Mouse (Mus musculus) frontal cortex, postnatal 25 days (tissue): ENCODE data around the gene Cnksr3.

Source experiments
- DNase-seq, 2 experiments: peaks; one replicate each; pipeline ENCODE4 v3.0.0; 2022; ENCODE audit warnings: low spot score in 2 of 2

The Cnksr3 gene

DNA sequence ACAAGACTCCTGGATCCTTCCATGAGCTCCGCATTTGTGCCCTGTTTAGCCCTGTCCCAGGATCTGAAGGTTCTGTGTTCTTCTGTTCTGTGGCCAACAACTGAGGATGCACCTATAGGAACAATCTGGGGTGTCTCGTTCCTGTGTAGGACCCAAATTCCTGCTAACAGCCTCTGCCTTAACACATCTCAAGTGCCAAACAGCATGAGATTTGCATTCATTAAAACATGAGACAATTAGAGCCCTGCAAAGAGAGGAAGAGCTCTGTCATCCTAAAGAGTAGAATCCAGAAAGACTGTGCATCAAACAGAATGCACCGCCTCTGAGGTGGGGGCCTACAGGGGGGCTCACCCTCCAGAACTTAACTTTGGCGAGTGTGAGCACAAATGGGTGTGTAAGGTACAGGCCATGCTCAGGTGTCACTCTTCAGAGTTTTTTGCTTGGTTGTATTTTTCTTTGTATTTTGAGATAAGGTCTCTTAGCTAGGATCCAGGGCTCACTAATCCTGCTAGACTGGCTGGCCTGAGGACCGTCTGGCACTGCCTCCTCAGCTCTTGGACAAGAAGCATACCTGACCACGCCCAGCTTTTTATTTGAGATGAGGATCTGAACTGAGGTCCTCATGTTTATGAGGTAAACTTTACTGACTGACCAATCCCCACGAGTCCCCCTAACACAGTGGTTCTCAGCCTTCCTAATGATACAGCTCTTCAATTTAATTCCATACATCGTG lies 15.2 kb downstream of the Cnksr3 start:
- DNase-seq, result no peak

- no peak for DNase-seq
These were observed 16.1 kb downstream of the Cnksr3 start for GRCm38 (mm10) chr10:7195927-7196326.

DNA sequence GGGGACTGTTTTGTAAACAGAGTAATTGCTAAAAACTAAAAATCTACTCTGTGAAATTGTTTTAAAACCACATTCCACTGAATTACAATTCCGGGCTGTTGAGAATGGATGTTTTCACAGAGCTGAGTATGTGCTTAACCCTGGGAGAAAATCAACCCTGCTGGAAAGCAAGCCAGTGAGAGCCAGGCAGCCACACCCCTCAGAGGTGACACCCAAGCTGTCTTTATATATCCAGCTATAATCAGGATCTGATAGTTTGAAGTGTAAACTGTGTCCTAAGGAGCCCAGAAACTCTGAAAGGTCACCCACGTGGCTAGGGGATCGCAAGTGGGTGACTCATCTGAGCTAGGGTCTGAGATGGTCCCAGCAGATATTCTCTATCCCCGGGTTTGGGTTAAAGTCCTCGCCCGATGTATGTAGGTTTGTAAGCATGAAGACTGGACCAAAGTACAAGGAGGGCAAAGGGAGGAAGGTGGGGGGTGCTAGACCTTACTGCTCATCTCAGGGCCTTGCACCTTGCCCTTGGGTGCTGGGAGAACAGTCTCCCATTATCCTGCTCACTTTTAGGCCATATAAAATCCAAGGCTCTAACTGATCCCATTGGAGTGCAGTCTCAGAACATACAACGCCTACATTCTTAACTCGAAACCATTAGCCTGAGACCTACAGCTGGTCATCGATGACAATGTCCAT lies 20.2 kb downstream of the Cnksr3 start:
- DNase-seq, result no peak

GRCm38 (mm10) chr10:7189194-7189593 lies 22.8 kb downstream of the Cnksr3 start:
- no peak for DNase-seq

GRCm38 (mm10) chr10:7187881-7188280 lies 24.2 kb downstream of the Cnksr3 start:
- DNase-seq, result no peak

DNA sequence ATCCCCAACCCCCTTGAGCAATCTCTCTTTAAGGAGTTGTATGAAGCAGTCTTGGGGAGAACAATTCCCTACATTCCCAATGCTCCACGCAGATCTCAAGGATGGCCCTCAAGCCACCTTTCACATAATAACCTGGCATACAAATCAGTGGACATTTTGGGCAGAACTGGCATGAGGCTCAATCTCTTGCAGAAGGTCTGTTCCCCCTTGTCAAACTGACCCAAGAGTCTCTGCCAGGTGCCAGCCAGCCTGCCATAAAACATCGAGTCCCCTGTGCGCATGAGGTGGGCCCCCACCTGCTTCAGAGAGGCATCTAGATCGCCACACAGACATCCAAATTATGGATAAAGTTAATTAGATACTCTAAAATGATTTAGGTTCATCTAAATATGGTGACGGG lies 25.0 kb downstream of the Cnksr3 start:
- no peak for DNase-seq

GRCm38 (mm10) chr10:7186018-7186417 lies 26.0 kb downstream of the Cnksr3 start:
- DNase-seq, result no peak

GRCm38 (mm10) chr10:7183171-7183631 lies 28.8 kb downstream of the Cnksr3 start:
- DNase-seq, result no peak

DNA sequence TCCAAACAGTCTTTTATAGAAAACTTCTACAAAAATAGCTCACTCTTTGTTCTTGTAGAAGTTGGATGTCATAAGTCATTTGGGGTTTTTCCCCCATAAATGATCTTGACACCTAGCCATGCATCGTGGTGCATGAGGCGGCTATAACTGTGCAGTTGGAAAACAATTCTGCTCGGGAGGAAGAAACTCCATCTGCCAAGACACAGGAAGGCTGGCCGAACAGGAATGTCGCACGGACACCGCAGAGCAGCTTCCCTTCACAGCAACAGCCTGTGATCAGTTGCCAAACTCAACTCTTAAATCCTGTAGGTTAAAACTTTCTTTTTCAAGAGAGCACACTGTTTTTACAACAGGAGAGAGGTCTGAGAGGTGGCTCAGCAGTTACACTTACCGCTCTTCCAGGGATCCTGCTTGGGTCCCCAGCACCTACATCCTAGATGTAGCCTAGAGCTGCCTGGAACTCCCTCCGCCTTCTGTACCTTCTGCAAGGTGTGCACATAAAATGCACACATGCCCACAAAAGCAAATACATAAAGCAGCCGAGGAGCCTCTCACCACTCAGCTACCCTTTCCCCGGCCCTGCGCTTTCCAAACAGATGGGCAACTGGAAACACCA lies 29.4 kb downstream of the Cnksr3 start:
- DNase-seq, result no peak

- no peak for DNase-seq
These were observed 31.7 kb downstream of the Cnksr3 start for GRCm38 (mm10) chr10:7180296-7180695.

DNA sequence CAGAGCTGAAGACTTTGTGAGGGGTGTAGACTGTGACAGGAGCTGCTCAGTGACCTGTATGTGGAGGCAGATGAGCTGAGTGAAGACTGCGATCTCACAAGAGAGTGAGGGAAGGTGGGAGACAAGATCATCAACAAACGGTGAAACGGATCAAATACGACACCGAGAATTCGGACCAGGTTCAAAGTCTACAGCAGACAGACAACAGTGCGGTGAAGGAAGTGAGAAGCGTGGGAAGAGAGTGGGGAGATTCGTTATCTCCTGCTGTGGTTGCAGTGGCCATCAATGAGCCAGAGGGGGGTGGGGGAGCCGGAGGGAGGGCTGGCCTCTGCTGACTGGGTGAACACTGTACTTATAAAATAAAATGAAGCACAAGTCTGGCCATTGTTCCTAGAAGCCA lies 33.5 kb downstream of the Cnksr3 start:
- no peak for DNase-seq

DNA sequence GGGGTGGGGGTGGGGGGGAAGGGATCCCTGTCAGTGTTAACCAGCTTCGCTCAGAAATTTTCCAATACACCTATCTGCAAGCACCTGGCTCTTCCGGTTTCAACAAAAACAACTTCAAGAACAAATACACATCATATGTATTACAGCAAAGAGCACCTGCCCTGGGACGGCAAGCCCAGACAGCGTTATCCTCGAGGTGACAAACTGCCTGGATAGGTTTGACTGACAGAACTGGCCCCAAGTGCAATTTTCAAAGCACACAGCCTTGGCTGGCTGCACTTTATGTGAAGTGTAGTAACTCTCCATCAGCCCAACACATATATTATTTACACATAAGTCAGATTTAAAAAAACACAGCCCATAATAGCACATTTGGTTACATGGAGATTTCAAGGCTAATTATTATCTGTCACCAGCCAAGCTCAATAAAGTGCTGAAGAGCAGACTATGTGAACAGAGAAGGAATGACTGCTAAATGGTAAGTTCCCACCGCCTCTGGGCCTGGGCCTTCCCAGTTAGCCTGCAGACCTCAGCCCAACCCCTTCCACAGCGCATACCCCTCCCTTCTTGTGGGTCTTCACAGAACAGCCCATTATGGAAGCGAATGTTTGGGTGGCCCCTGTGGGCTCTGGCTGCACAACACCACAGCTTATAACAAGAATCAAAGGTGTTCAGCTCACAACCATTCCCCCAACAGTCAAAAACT lies 35.7 kb downstream of the Cnksr3 start:
- no peak for DNase-seq

GRCm38 (mm10) chr10:7174480-7174879 lies 37.6 kb downstream of the Cnksr3 start:
- no peak for DNase-seq

DNA sequence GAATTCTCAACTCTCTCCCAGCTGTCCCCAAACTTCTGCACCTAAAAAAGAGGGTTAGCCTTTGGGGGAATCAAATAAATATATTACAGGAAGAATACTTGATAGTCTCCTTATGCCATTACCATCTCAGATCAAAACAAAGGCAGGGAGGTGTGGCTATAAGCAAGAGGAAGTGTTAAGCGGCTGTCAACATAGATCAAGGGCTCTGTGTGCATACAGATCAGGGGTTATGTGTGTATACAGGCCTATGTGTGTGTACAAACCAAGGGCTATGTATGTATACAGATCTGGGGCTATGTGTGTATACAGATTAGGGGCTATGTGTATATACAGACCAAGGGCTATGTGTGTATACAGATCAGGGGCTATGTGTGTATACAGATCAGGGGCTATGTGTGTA lies 38.9 kb downstream of the Cnksr3 start:
- no peak for DNase-seq

DNA sequence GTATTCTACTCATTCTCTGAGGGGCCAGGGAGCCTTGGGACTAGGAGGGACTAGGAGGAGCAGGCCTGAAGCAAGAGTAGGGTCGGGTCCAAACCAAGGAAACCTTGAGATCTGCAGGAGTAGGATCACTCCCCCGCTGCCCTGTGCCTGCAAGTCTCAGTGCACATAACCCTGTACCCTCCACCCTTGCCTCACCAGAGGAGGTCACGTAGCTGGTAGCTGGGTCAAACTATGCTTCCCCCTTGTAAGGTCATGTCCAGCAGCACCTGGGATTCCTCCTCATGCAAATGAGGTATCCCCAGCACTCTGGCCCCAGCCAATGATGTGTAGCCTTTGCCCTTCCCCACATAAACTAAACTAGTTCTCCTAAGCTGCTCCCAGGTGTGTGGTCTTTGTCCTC lies 41.6 kb downstream of the Cnksr3 start:
- DNase-seq, result no peak

DNA sequence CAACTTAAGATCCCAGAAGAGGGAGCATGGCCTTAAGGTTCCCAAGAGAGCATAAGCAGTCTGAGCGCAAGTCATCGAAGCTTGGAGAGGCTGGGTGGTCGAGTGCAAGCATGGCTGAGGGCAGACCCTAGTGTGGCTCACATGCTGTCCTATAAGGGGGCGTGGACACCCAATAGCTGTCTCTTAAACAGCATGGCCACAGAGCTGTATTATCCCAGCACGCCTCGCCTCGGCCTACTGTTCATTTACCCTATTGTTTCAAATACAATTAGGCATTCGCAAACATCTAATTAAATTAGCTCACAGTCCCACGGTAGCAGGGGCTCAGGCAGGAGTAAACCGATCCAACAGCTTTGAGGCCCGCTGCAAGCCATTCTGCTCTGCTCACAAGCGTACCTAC lies 49.0 kb downstream of the Cnksr3 start:
- DNase-seq, result no peak

GRCm38 (mm10) chr10:7159061-7159511 lies 53.0 kb downstream of the Cnksr3 start:
- DNase-seq, result no peak

- DNase-seq, result no peak
These were observed 53.6 kb downstream of the Cnksr3 start for GRCm38 (mm10) chr10:7158285-7159060.

- DNase-seq, result no peak
These were observed 57.2 kb downstream of the Cnksr3 start for GRCm38 (mm10) chr10:7154877-7155276.

- DNase-seq, result no peak
These were observed 59.1 kb downstream of the Cnksr3 start for GRCm38 (mm10) chr10:7152926-7153325.
